Mouse (Mus musculus) adrenal gland, postnatal 0 days (tissue): ENCODE results near the gene Tctn1. TPM values are rescaled to one million over a fixed set of nuclear protein-coding genes. Genes with fewer than 3 reads are reported as not detected.

Experiments
- polyA plus RNA-seq: library from polyadenylated mRNA; unstranded; fragments of >200 nt; fragmentation: Nextera tagmentation; extraction: Ambion mirVana; gene quantifications from 2 replicates; pipeline ENCODE4 v1.2.1, GENCODE M21; 2015

Gene Tctn1
- 4.9 and 8.2 TPM in 2 replicates for polyA plus RNA-seq

DNA sequence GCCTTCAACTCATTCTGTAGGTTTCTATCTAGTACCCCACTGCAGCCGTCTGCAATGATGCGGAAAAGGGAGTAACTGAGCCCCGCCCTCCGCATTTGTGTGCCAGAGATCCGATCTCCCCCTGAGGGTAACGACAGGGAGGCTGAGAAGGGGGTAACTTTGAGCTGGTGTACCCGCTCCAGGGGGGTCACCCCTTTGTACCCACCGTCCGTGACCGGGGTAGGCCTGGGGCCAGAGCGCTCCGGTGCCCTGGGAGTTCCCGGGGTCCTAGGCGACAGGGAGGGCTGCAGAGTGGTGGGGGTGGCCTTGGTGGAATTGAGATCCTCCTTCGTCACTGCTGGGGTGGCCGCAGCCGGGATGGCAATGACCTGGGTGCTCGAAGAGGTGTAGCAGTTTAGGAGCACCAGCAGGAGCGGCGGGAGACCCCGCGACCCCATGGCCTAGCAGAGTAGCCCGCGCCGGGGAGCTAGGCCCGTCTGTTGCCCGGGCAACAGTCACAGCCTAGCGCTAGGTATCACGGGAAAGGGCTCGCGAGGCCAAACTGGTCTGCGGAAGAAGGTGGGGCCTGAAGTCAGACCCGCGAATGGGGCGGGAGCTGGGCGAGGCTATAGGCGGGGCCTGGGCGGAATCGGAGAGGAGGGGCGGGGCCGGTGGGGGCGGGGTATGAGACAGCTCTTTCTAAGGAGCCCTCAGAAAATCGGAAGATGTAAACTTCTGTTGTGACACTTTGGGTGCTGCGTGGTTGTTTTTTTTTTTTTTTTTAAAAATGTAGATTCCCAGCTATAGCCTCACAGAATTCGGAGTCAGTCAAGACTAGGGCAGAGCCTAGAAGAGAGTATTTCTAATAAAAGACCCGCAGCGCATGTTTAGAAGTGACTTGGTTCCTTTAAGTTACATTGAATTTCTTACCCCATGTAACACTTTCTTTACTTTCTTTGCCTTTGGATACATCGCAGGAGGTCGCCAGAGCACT lies at the start of gene Tctn1:
TSS of gene Tctn1 (minus strand) at position 528 of the 973 bp plus-strand sequence.

GRCm38 (mm10) chr5:122284183-122285028 lies 20.1 kb upstream of the Tctn1 start, which contains the start of gene Pptc7:
Pptc7 (plus strand) TSS chr5:122284365.

DNA sequence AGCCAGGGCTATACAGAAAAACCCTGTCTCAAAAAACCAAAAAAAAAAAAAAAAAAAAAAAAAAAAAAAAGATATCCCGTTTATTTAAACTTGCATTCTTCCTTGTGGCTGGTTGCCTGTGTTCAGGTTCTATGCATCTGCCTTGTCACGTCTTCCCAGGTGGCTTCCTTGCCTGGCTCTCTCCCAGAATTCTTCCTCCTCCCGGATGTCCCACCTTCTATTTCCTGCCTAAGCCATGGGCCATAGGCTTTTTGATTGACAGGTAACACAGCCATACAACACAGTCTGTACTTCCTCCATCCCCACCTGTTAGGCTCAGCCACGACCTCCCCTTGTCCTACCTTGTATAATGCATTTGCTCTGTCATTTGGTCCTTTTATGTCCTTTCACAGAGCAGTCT lies 57.8 kb downstream of the Tctn1 start, which contains the start of gene Hvcn1:
TSS of gene Hvcn1 (plus strand) at position 330 of the 400 bp plus-strand sequence.

Other genes starting within 250 kb of the Tctn1 start
- gene Cux2, start 214.4 kb downstream of the Tctn1 start, polyA plus RNA-seq, result 3.9 and 5.8 TPM in 2 replicates
- gene Myl2, start 163.5 kb downstream of the Tctn1 start, polyA plus RNA-seq, result 2.6 and 5.5 TPM in 2 replicates
- 0.22 TPM in 1 of 2 replicates, not detected in the other for gene Ccdc63, start 123.6 kb downstream of the Tctn1 start, polyA plus RNA-seq
- 160 and 183 TPM in 2 replicates for gene Ppp1cc, start 106.2 kb downstream of the Tctn1 start, polyA plus RNA-seq
- 5.2 and 6.4 TPM in 2 replicates for gene Hvcn1, start 57.7 kb downstream of the Tctn1 start, polyA plus RNA-seq
- 9.0 and 16.0 TPM in 2 replicates for gene Pptc7, start 19.9 kb upstream of the Tctn1 start, polyA plus RNA-seq
- gene Rad9b, start 89.8 kb upstream of the Tctn1 start, polyA plus RNA-seq, result 5.0 and 7.9 TPM in 2 replicates
- 308 and 434 TPM in 2 replicates for gene Vps29, start 89.9 kb upstream of the Tctn1 start, polyA plus RNA-seq
- 48.4 and 67.2 TPM in 2 replicates for gene Gpn3, start 107.4 kb upstream of the Tctn1 start, polyA plus RNA-seq
- gene Fam216a, start 107.9 kb upstream of the Tctn1 start, polyA plus RNA-seq, result 71.8 and 76.0 TPM in 2 replicates
- 144 and 145 TPM in 2 replicates for gene Arpc3, start 127.4 kb upstream of the Tctn1 start, polyA plus RNA-seq
- gene Anapc7, start 157.2 kb upstream of the Tctn1 start, polyA plus RNA-seq, result 24.6 and 32.2 TPM in 2 replicates
- 21.8 and 25.3 TPM in 2 replicates for gene Atp2a2, start 237.8 kb upstream of the Tctn1 start, polyA plus RNA-seq